Mouse (Mus musculus) heart, postnatal 0 days (tissue): Measurements from ENCODE around the gene Cxcr3.

Experiments used
- CTCF ChIP-seq: IDR thresholded peaks from 2 replicates; pipeline ENCODE4 v1.5.1; 2016; ENCODE audit warnings: antibody characterized with exemption, control low read depth, low read depth
- EP300 ChIP-seq: IDR thresholded peaks from 2 replicates; pipeline ENCODE4 v1.6.1; 2016; ENCODE audit warnings: antibody characterized with exemption, low read depth

- TF ChIP-seq CTCF: no peak
- no peak for TF ChIP-seq EP300
Observed at GRCm38 (mm10) chrX:101750144-101750543, 16.1 kb upstream of the Cxcr3 start.
